ENCODE assay signal across 23 mouse cellular contexts in genomic region chr11:120862819-120863218, GRCm38 (mm10). TPM values are rescaled to one million over a fixed set of nuclear protein-coding genes. Genes with fewer than 3 reads are reported as not detected.
A peak's percentile ranks its signal among the peaks of the same experiment; 100 is the strongest.
DNase-seq lines count a peak whose midpoint lies in the region; ATAC-seq lines count a peak whose summit lies in the region.
"Had no signal": no experiment of that assay in that cellular context is flagged by ENCODE, and none has a peak within 500 bp of the region (broad histone marks: within the 10 kb centered on the region; RNA-seq: fewer than 3 reads in every experiment).

No protein-coding gene starts in this region.

- no peak overlapping the region for H3K4me2 ChIP-seq in embryonic facial prominence, embryonic 12.5 days (replicated peaks)
- H3K4me2 ChIP-seq: forebrain, embryonic 15.5 days; heart, embryonic 11.5 days; heart, embryonic 15.5 days; hindbrain, embryonic 13.5 days had no signal

- no peaks in the 10 kb centered on the region for H3K4me1 ChIP-seq in embryonic facial prominence, embryonic 12.5 days
- H3K4me1 ChIP-seq in embryonic facial prominence, embryonic 10.5 days, result no peaks in the 10 kb centered on the region
- H3K4me1 ChIP-seq: forebrain, embryonic 15.5 days; heart, embryonic 15.5 days; hindbrain, embryonic 13.5 days had no signal

- H3K9me3 ChIP-seq in embryonic facial prominence, embryonic 12.5 days, result no peaks in the 10 kb centered on the region
- no peaks in the 10 kb centered on the region for H3K9me3 ChIP-seq in embryonic facial prominence, embryonic 10.5 days
- H3K9me3 ChIP-seq: forebrain, embryonic 15.5 days; heart, embryonic 15.5 days; hindbrain, embryonic 13.5 days had no signal

- H3K36me3 ChIP-seq in embryonic facial prominence, embryonic 12.5 days, result peaks cover 18% of the 10 kb centered on the region
- H3K36me3 ChIP-seq in embryonic facial prominence, embryonic 10.5 days (replicated peaks), result peaks cover 63% of the 10 kb centered on the region

- 0 out of 2 replicates have a peak, but pooled peaks have one; percentile 15 for ATAC-seq in embryonic facial prominence, embryonic 12.5 days (ENCODE audit: insufficient number of reproducible peaks, insufficient read depth, low FRiP score, low TSS enrichment)
- ATAC-seq: activated CD4-positive, CD25-positive, alpha-beta regulatory T cell, adult 4 months; CD4-positive, CD25-positive, alpha-beta regulatory T cell, adult 4 months; forebrain, embryonic 15.5 days; hindbrain, postnatal 0 days; Patski had no signal

- no peak overlapping the region for H3K9ac ChIP-seq in embryonic facial prominence, embryonic 12.5 days
- H3K9ac ChIP-seq: forebrain, embryonic 15.5 days; heart, embryonic 15.5 days; hindbrain, embryonic 13.5 days had no signal

- no peak overlapping the region for H3K4me3 ChIP-seq in embryonic facial prominence, embryonic 12.5 days
- H3K4me3 ChIP-seq in embryonic facial prominence, embryonic 10.5 days, result no peak overlapping the region
- H3K4me3 ChIP-seq: forebrain, embryonic 15.5 days; heart, adult 2 months; heart, embryonic 15.5 days; hindbrain, embryonic 13.5 days had no signal

- 77% methylated on average over 10 of the region's 10 CpGs for WGBS in embryonic facial prominence, embryonic 12.5 days
- 81% methylated on average over 10 of the region's 10 CpGs for WGBS in embryonic facial prominence, embryonic 10.5 days

- no peak overlapping the region for H3K27ac ChIP-seq in embryonic facial prominence, embryonic 12.5 days
- H3K27ac ChIP-seq in embryonic facial prominence, embryonic 10.5 days (replicated peaks), result no peak overlapping the region
- H3K27ac ChIP-seq: forebrain, embryonic 15.5 days; heart, adult 2 months; heart, embryonic 15.5 days; hindbrain, embryonic 13.5 days; hindbrain, postnatal 0 days had no signal

- no peaks in the 10 kb centered on the region for H3K27me3 ChIP-seq in embryonic facial prominence, embryonic 12.5 days
- H3K27me3 ChIP-seq in embryonic facial prominence, embryonic 10.5 days (replicated peaks; ENCODE audit: low read depth, poor library complexity, severe bottlenecking), result no peaks in the 10 kb centered on the region
- H3K27me3 ChIP-seq: forebrain, embryonic 15.5 days; heart, embryonic 15.5 days; hindbrain, embryonic 13.5 days; Patski had no signal

- DNase-seq in adrenal gland, adult (ENCODE audit: inconsistent age in 2 of 2, low spot score in 1 of 2), result peak; percentile 50 to 65
- no peak for DNase-seq in adrenal gland, postnatal 4 days (ENCODE audit: low spot score in 2 of 2)
- DNase-seq in embryonic facial prominence, embryonic 10.5 days (ENCODE audit: low spot score), result no peak
- DNase-seq in ovary, postnatal 36 days (ENCODE audit: low spot score), result peak; percentile 26
- DNase-seq in ovary, postnatal 14 days (ENCODE audit: low spot score), result no peak
- peak; percentile 43 for DNase-seq in testis, postnatal 14 days (ENCODE audit: low spot score)
- DNase-seq in heart, adult 18-20 months, result no peak
- DNase-seq: B cell, adult 2 months; cerebellum, adult 11-12 months; cerebellum, adult 9-10 months; cerebellum, postnatal 25 days; gastrocnemius, postnatal 10 days; heart, adult 2 months; heart, postnatal 14 days had no signal

RNA-seq across cellular contexts. Expression of gene Fasn, which starts 38.5 kb away (rescaled TPM):
- total RNA-seq in adrenal gland, postnatal 4 days (2021), result 10 to 100 TPM; 86.7 to 96.3 TPM
- 74.2 and 77.0 TPM in 2 replicates for polyA plus RNA-seq in embryonic facial prominence, embryonic 12.5 days (2016; fragmentation: Nextera tagmentation; extraction: Ambion mirVana)
- 121 and 132 TPM in 2 replicates for polyA plus RNA-seq in embryonic facial prominence, embryonic 10.5 days (2016; fragmentation: Nextera tagmentation; extraction: Ambion mirVana)
- 100 to 1,000 TPM in 1 of 2 experiments, 10 to 100 TPM in 1; 41.4 to 258 TPM for total RNA-seq in heart, adult 18-20 months (2021)

Comparison
In these comparisons a context has a peak if more than half of its experiments do, and no peak if none do; other contexts are left out.
1. DNase-seq: peak in adrenal gland, adult (2 of 2), ovary, postnatal 36 days (single experiment) and testis, postnatal 14 days (single experiment); none in adrenal gland, postnatal 4 days (0 of 2), embryonic facial prominence, embryonic 10.5 days (single experiment), ovary, postnatal 14 days (single experiment) and heart, adult 18-20 months (0 of 2).